8 mouse cellular contexts compared by ENCODE assay signal in the genomic region with DNA sequence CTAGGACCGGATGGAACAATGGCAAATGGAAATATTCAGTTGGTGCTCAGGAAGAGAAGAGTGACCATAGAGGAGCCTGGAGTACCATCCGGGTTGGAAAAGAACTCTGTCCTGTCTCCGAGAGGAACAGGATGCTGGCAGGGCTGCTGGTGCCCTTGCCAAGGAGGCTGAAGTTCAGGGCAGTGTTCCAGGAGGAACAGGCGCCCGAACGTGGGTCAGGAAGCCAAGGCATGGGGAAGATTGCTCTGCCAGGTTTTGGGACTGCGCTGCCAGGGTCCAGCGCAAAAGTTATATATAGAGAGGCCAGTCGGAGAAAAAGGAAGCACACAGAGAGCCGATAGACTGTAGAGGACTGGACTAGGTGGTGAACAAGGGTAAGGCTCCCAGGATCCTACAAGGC.
A peak's percentile ranks its signal among the peaks of the same experiment; 100 is the strongest.
DNase-seq lines count a peak whose midpoint lies in the region; ATAC-seq and TF ChIP-seq lines count a peak whose summit lies in the region.

No protein-coding gene starts in this region.

- no peaks in the 10 kb centered on the region for H3K79me2 ChIP-seq in myocyte (ENCODE audit: control insufficient read depth, insufficient read depth)

- H3K36me3 ChIP-seq in myocyte (ENCODE audit: control insufficient read depth, insufficient read depth) = no peaks in the 10 kb centered on the region

- intact Hi-C loops in left cerebral cortex, postnatal 36 days (cut with DNase I) = no loop called here
- intact Hi-C loops in heart, postnatal 25 days (cut with DNase I) = loop anchor here (2.0 to 5.0 kb wide), 5 partner anchors 37 to 202 kb away; partner anchors contain the start of gene Rap1b

- peak overlapping the region; percentile 35 for H3K4me2 ChIP-seq in myocyte (ENCODE audit: low read depth)

- H3K4me3 ChIP-seq in myocyte = peak overlapping the region; percentile 2

- peak; percentile 8 to 22 for DNase-seq in left cerebral cortex, postnatal 36 days (ENCODE audit: low spot score in 2 of 2)
- DNase-seq in left cerebral cortex, adult 18-20 months (ENCODE audit: low spot score in 2 of 2) = no peak
- DNase-seq in adrenal gland, postnatal 10 days = peak; percentile 86
- peak; percentile 86 to 93 for DNase-seq in cerebellum, postnatal 14 days
- DNase-seq in heart, postnatal 25 days (ENCODE audit: low spot score) = peak; percentile 85
- DNase-seq in thymus, postnatal 0 days (ENCODE audit: low spot score) = no peak

- H3ac ChIP-seq in myocyte (ENCODE audit: control insufficient read depth, insufficient read length) = no peak overlapping the region

- H3K27me3 ChIP-seq in myocyte (ENCODE audit: control insufficient read depth, insufficient read depth, insufficient read length) = no peaks in the 10 kb centered on the region

- no peak for ATAC-seq in erythroblast, adult 5-6 weeks (replicated peaks; ENCODE audit: low FRiP score, poor library complexity, severe bottlenecking)

- TF ChIP-seq POLR2A in myocyte (IDR thresholded peaks at IDR 0.05; ENCODE audit: insufficient read length, low read depth) = no peak

TF ChIP-seq in myocyte, 11 proteins besides CTCF, POLR2A, EP300 and RAD21:
- no peak for TF ChIP-seq MYOG (IDR thresholded peaks at IDR 0.05; ENCODE audit: control insufficient read depth in 1 of 3, insufficient read depth in 1 of 3, insufficient read length in 2 of 3, low read depth in 2 of 3)
- TF ChIP-seq MYOD1 (IDR thresholded peaks at IDR 0.05; ENCODE audit: control insufficient read depth in 1 of 3, insufficient read length in 2 of 3, low read depth in 2 of 3) = no peak
- TF ChIP-seq REST (IDR thresholded peaks at IDR 0.05; ENCODE audit: insufficient read depth, insufficient read length) = no peak
- TF ChIP-seq TCF12 (IDR thresholded peaks at IDR 0.05; ENCODE audit: insufficient read depth, poor library complexity, severe bottlenecking) = no peak
- TF ChIP-seq USF1 (IDR thresholded peaks at IDR 0.05; ENCODE audit: low read depth) = no peak
- TF ChIP-seq CEBPB (IDR thresholded peaks at IDR 0.05; ENCODE audit: insufficient read depth, poor library complexity, severe bottlenecking) = no peak
- no peak for TF ChIP-seq POLR2AphosphoS2 (IDR thresholded peaks at IDR 0.05; ENCODE audit: insufficient read length, low read depth)
- no peak for TF ChIP-seq SRF (IDR thresholded peaks at IDR 0.05; ENCODE audit: control insufficient read depth, insufficient read length, low read depth)
- no peak for TF ChIP-seq TCF3 (IDR thresholded peaks at IDR 0.05; ENCODE audit: insufficient read length, low read depth)
- TF ChIP-seq MAX (IDR thresholded peaks at IDR 0.05; ENCODE audit: low read depth) = no peak
- TF ChIP-seq E2F4 (IDR thresholded peaks at IDR 0.05; ENCODE audit: insufficient read depth) = no peak

Comparison
In these comparisons a context has a peak if more than half of its experiments do, and no peak if none do; other contexts are left out.
1. DNase-seq: peak in left cerebral cortex, postnatal 36 days (2 of 2), adrenal gland, postnatal 10 days (single experiment), cerebellum, postnatal 14 days (2 of 2) and heart, postnatal 25 days (single experiment); none in left cerebral cortex, adult 18-20 months (0 of 2) and thymus, postnatal 0 days (single experiment).